Mouse (Mus musculus): ENCODE measurements at regions not wholly inside any gene's neighbourhood (a gene's known extent, or its start where the extent isn't known, plus 50 kb on each side); places are given as distances from the start of the nearest gene placed in this dataset.

- ATAC-seq (ENCODE audit: low FRiP score, low read depth): no peak
- no peak overlapping the region for H3K4me3 ChIP-seq
- H3K9ac ChIP-seq: no peak overlapping the region
- no peaks in the 10 kb centered on the region for H3K36me3 ChIP-seq
- H3K4me2 ChIP-seq (replicated peaks): no peak overlapping the region
- H3K9me3 ChIP-seq: no peaks in the 10 kb centered on the region
- H3K27ac ChIP-seq: no peak overlapping the region
- no peaks in the 10 kb centered on the region for H3K27me3 ChIP-seq
- WGBS: 82% methylated on average over 12 of the region's 12 CpGs
- H3K4me1 ChIP-seq: peaks cover 27% of the 10 kb centered on the region
These were observed 141.3 kb upstream of the Klf14 start for GRCm38 (mm10) chr6:31100084-31100579.

- Histone ChIP-seq H3K4me1 (peaks cover 21% of the 10 kb centered on the region), H3K36me3 (no peaks in the 10 kb centered on the region), H3K27me3 (no peaks in the 10 kb centered on the region), H3K4me2 (replicated peaks) (no peak overlapping the region), H3K9me3 (no peaks in the 10 kb centered on the region), H3K4me3 (no peak overlapping the region), H3K27ac (no peak overlapping the region), H3K9ac (no peak overlapping the region)
- WGBS: 56% methylated on average over 5 of the region's 5 CpGs
- ATAC-seq (ENCODE audit: low FRiP score, low read depth): no peak
These were observed 141.9 kb upstream of the Klf14 start for GRCm38 (mm10) chr6:31100749-31101148.

GRCm38 (mm10) chr6:31106144-31106836, 147.4 kb upstream of the Klf14 start:
- H3K4me3 ChIP-seq: no peak overlapping the region
- no peaks in the 10 kb centered on the region for H3K27me3 ChIP-seq
- no peaks in the 10 kb centered on the region for H3K36me3 ChIP-seq
- H3K9ac ChIP-seq: no peak overlapping the region
- no peak overlapping the region for H3K4me2 ChIP-seq (replicated peaks)
- no peak for ATAC-seq (ENCODE audit: low FRiP score, low read depth)
- 0 out of 2 replicates have a peak, but pooled peaks cover under 1% of the 10 kb centered on the region for H3K4me1 ChIP-seq
- H3K9me3 ChIP-seq: peaks cover 8% of the 10 kb centered on the region; the same call in 1 of the 2 replicates
- H3K27ac ChIP-seq: no peak overlapping the region
- 77% methylated on average over 10 of the region's 10 CpGs for WGBS

GRCm38 (mm10) chr6:31106856-31107359, 148.0 kb upstream of the Klf14 start:
- WGBS: 92% methylated on average over 10 of the region's 10 CpGs
- Histone ChIP-seq H3K4me1 (0 out of 2 replicates have a peak, but pooled peaks cover 6% of the 10 kb centered on the region), H3K9ac (no peak overlapping the region), H3K9me3 (peaks cover 8% of the 10 kb centered on the region; the same call in 1 of the 2 replicates), H3K4me3 (no peak overlapping the region), H3K27ac (no peak overlapping the region), H3K27me3 (no peaks in the 10 kb centered on the region), H3K36me3 (no peaks in the 10 kb centered on the region), H3K4me2 (replicated peaks) (no peak overlapping the region)
- ATAC-seq (ENCODE audit: low FRiP score, low read depth): no peak

GRCm38 (mm10) chr6:31107360-31107759, 148.5 kb upstream of the Klf14 start:
- no peak overlapping the region for H3K4me2 ChIP-seq (replicated peaks)
- H3K36me3 ChIP-seq: no peaks in the 10 kb centered on the region
- H3K9me3 ChIP-seq: peaks cover 8% of the 10 kb centered on the region; the same call in 1 of the 2 replicates
- no peak overlapping the region for H3K27ac ChIP-seq
- WGBS: 90% methylated on average over 4 of the region's 4 CpGs
- H3K9ac ChIP-seq: no peak overlapping the region
- no peak overlapping the region for H3K4me3 ChIP-seq
- ATAC-seq (ENCODE audit: low FRiP score, low read depth): no peak
- H3K27me3 ChIP-seq: no peaks in the 10 kb centered on the region
- H3K4me1 ChIP-seq: peaks cover 9% of the 10 kb centered on the region; the same call in 1 of the 2 replicates

GRCm38 (mm10) chr6:31107916-31108685, 149.2 kb upstream of the Klf14 start:
- H3K4me1 ChIP-seq: peaks cover 9% of the 10 kb centered on the region; the same call in 1 of the 2 replicates

GRCm38 (mm10) chr6:31109604-31110003, 150.7 kb upstream of the Klf14 start:
- 89% methylated on average over 4 of the region's 4 CpGs for WGBS
- peaks cover 12% of the 10 kb centered on the region; the same call in 1 of the 2 replicates for H3K4me1 ChIP-seq
- H3K9ac ChIP-seq: no peak overlapping the region
- no peaks in the 10 kb centered on the region for H3K27me3 ChIP-seq
- no peaks in the 10 kb centered on the region for H3K36me3 ChIP-seq
- ATAC-seq (ENCODE audit: low FRiP score, low read depth): no peak
- peaks cover 8% of the 10 kb centered on the region; the same call in 1 of the 2 replicates for H3K9me3 ChIP-seq
- no peak overlapping the region for H3K4me2 ChIP-seq (replicated peaks)
- H3K4me3 ChIP-seq: no peak overlapping the region
- H3K27ac ChIP-seq: no peak overlapping the region

More at GRCm38 (mm10) chr6:31107916-31108685, 149.2 kb upstream of the Klf14 start:
- ATAC-seq (ENCODE audit: low FRiP score, low read depth): no peak
- no peak overlapping the region for H3K9ac ChIP-seq
- no peak overlapping the region for H3K4me2 ChIP-seq (replicated peaks)
- H3K27ac ChIP-seq: no peak overlapping the region
- H3K4me3 ChIP-seq: no peak overlapping the region
- H3K36me3 ChIP-seq: no peaks in the 10 kb centered on the region
- H3K27me3 ChIP-seq: no peaks in the 10 kb centered on the region
- 69% methylated on average over 5 of the region's 5 CpGs for WGBS
- H3K9me3 ChIP-seq: peaks cover 8% of the 10 kb centered on the region; the same call in 1 of the 2 replicates

GRCm38 (mm10) chr6:31112293-31113077, 153.6 kb upstream of the Klf14 start:
- Histone ChIP-seq H3K27me3 (no peaks in the 10 kb centered on the region), H3K4me1 (peaks cover 24% of the 10 kb centered on the region), H3K27ac (no peak overlapping the region), H3K4me3 (no peak overlapping the region), H3K9ac (no peak overlapping the region), H3K36me3 (no peaks in the 10 kb centered on the region), H3K9me3 (peaks cover 8% of the 10 kb centered on the region; the same call in 1 of the 2 replicates), H3K4me2 (replicated peaks) (no peak overlapping the region)
- 84% methylated on average over 13 of the region's 13 CpGs for WGBS
- ATAC-seq (ENCODE audit: low FRiP score, low read depth): no peak

- Histone ChIP-seq H3K9ac (no peak overlapping the region), H3K4me1 (peaks cover 24% of the 10 kb centered on the region), H3K9me3 (peaks cover 8% of the 10 kb centered on the region; the same call in 1 of the 2 replicates), H3K4me2 (replicated peaks) (no peak overlapping the region), H3K27me3 (no peaks in the 10 kb centered on the region), H3K4me3 (no peak overlapping the region), H3K27ac (no peak overlapping the region), H3K36me3 (no peaks in the 10 kb centered on the region)
- no peak for ATAC-seq (ENCODE audit: low FRiP score, low read depth)
- 85% methylated on average over 21 of the region's 21 CpGs for WGBS
These were observed 154.9 kb upstream of the Klf14 start for GRCm38 (mm10) chr6:31113558-31114326.

- Histone ChIP-seq H3K4me2 (replicated peaks) (no peak overlapping the region), H3K4me3 (no peak overlapping the region), H3K27ac (no peak overlapping the region), H3K27me3 (no peaks in the 10 kb centered on the region), H3K9me3 (peaks cover under 1% of the 10 kb centered on the region; the same call in 1 of the 2 replicates), H3K36me3 (no peaks in the 10 kb centered on the region), H3K4me1 (peaks cover 24% of the 10 kb centered on the region), H3K9ac (no peak overlapping the region)
- 60% methylated on average over 19 of the region's 19 CpGs for WGBS
- ATAC-seq (ENCODE audit: low FRiP score, low read depth): no peak
These were observed 155.8 kb upstream of the Klf14 start for GRCm38 (mm10) chr6:31114336-31115335.

Data from limb, embryonic 13.5 days (tissue).